Mouse (Mus musculus): ENCODE data around the gene Gm26661. TPM values are rescaled to one million over a fixed set of nuclear protein-coding genes. Genes with fewer than 3 reads are reported as not detected.

Gm26661 gene
- polyA plus RNA-seq, 1 experiment = not detected

DNA sequence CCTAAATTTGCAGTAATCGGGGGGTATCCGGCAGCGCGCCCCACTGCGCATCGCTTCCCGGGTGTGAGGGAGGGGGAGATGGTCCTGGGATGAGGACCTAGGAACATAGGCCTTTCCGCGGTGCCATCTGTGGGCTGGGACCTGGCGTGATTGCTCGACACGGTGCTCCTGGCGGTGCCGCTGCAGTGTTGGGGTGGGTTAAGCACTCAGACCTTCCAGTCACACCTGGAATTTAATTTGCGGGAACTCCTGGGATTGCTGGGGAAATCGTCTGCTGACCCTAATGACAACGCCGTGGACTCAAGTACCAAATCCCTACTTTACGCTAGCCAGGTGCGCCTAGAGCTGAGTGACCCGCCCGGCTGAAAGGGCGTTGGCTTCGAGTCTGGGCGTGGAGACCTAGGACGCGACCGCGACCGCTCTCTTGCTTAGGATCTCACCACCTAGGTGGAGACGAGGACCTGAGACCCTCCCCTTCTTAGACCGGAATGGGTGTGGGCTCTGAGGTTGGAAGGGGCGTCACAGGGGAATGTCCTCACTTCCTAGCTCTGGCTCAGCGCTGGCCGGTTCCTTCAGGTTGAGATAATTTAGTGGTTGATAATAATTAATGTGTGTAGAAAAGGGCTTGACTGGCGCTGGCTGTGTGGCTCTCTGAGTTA lies 27.2 kb downstream of the Gm26661 start:
- H3K4me3 ChIP-seq = peak overlapping the region; percentile 100
- no peaks in the 10 kb centered on the region for H3K36me3 ChIP-seq (ENCODE audit: control insufficient read depth, insufficient read depth)
- peak overlapping the region; percentile 83 for H3ac ChIP-seq (ENCODE audit: control insufficient read depth, insufficient read length)
- H3K4me2 ChIP-seq (ENCODE audit: low read depth) = peak overlapping the region; percentile 85
- no peaks in the 10 kb centered on the region for H3K27me3 ChIP-seq (ENCODE audit: control insufficient read depth, insufficient read depth, insufficient read length)
- peak in 1 of 3 experiments; percentile 17 for TF ChIP-seq MYOD1 (IDR thresholded peaks at IDR 0.05; ENCODE audit: control insufficient read depth in 1 of 3, insufficient read length in 2 of 3, low read depth in 2 of 3)
- TF ChIP-seq MAX (IDR thresholded peaks at IDR 0.05; ENCODE audit: low read depth) = no peak
- TF ChIP-seq CEBPB (IDR thresholded peaks at IDR 0.05; ENCODE audit: insufficient read depth, poor library complexity, severe bottlenecking) = no peak
- no peak for TF ChIP-seq TCF12 (IDR thresholded peaks at IDR 0.05; ENCODE audit: insufficient read depth, poor library complexity, severe bottlenecking)
- peaks cover 57% of the 10 kb centered on the region for H3K79me2 ChIP-seq (ENCODE audit: control insufficient read depth, insufficient read depth)

DNA sequence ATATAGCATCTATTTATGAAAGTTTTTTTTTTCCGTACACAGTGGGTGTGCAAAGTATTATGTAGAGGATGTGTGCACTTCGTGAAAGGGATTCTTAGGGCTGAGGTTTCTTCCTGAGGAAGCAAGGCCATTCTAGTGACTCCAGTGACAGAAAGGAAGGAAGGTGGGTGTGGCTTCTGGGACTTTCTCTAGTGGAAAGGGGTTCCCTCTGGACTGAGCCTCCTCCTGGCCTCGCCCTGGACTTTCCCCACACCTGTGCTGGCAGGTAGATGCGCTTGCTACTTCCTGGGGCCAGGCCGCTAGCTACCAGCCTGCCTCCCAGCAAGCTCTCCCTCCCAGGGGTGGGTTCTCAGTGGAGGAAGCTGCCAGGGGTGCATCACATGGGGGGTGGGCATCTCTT lies 28.1 kb downstream of the Gm26661 start:
- Histone ChIP-seq H3K27me3 (ENCODE audit: control insufficient read depth, insufficient read depth, insufficient read length) (no peaks in the 10 kb centered on the region), H3K4me3 (peak overlapping the region; percentile 100), H3K36me3 (ENCODE audit: control insufficient read depth, insufficient read depth) (no peaks in the 10 kb centered on the region), H3K4me2 (ENCODE audit: low read depth) (peak overlapping the region; percentile 85), H3K79me2 (ENCODE audit: control insufficient read depth, insufficient read depth) (peaks cover 66% of the 10 kb centered on the region), H3ac (ENCODE audit: control insufficient read depth, insufficient read length) (no peak overlapping the region)
- no peak for TF ChIP-seq SRF (IDR thresholded peaks at IDR 0.05; ENCODE audit: control insufficient read depth, insufficient read length, low read depth)
- TF ChIP-seq POLR2AphosphoS2 (IDR thresholded peaks at IDR 0.05; ENCODE audit: insufficient read length, low read depth) = no peak
- no peak for TF ChIP-seq MYOG (IDR thresholded peaks at IDR 0.05; ENCODE audit: control insufficient read depth in 1 of 3, insufficient read depth in 1 of 3, insufficient read length in 2 of 3, low read depth in 2 of 3)
- TF ChIP-seq TCF3 (IDR thresholded peaks at IDR 0.05; ENCODE audit: insufficient read length, low read depth) = no peak
- no peak for TF ChIP-seq REST (IDR thresholded peaks at IDR 0.05; ENCODE audit: insufficient read depth, insufficient read length)
- no peak for TF ChIP-seq CEBPB (IDR thresholded peaks at IDR 0.05; ENCODE audit: insufficient read depth, poor library complexity, severe bottlenecking)
- no peak for TF ChIP-seq USF1 (IDR thresholded peaks at IDR 0.05; ENCODE audit: low read depth)
- no peak for TF ChIP-seq E2F4 (IDR thresholded peaks at IDR 0.05; ENCODE audit: insufficient read depth)
- no peak for TF ChIP-seq POLR2A (IDR thresholded peaks at IDR 0.05; ENCODE audit: insufficient read length, low read depth)
- TF ChIP-seq TCF12 (IDR thresholded peaks at IDR 0.05; ENCODE audit: insufficient read depth, poor library complexity, severe bottlenecking) = no peak
- TF ChIP-seq MAX (IDR thresholded peaks at IDR 0.05; ENCODE audit: low read depth) = no peak
- TF ChIP-seq MYOD1 (IDR thresholded peaks at IDR 0.05; ENCODE audit: control insufficient read depth in 1 of 3, insufficient read length in 2 of 3, low read depth in 2 of 3) = no peak

DNA sequence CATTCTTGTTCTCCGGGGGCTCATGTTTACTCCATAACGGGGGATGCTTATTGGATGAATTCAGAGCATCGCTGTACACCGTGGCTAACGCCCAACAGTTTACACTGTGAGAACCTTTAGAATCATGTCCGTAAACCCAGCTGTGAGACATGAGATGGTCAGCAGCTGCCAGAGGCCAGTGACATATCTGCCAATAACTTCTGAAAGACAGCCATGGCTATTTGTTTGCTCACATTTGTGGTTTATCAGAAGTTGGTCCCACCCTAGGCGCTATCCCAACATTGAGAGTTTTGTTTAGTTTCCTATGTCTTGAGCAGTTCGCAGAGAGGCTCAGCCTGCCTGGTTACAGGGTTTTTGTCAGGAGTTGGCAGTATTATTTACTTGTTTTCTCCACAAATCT lies 30.0 kb downstream of the Gm26661 start:
- Histone ChIP-seq H3K79me2 (ENCODE audit: control insufficient read depth, insufficient read depth) (peaks cover 85% of the 10 kb centered on the region), H3K36me3 (ENCODE audit: control insufficient read depth, insufficient read depth) (no peaks in the 10 kb centered on the region), H3K4me3 (peak overlapping the region; percentile 100), H3K27me3 (ENCODE audit: control insufficient read depth, insufficient read depth, insufficient read length) (no peaks in the 10 kb centered on the region), H3K4me2 (ENCODE audit: low read depth) (peak overlapping the region; percentile 85), H3ac (ENCODE audit: control insufficient read depth, insufficient read length) (no peak overlapping the region)
- TF ChIP-seq MYOG (IDR thresholded peaks at IDR 0.05; ENCODE audit: control insufficient read depth in 1 of 3, insufficient read depth in 1 of 3, insufficient read length in 2 of 3, low read depth in 2 of 3) (no peak), MYOD1 (IDR thresholded peaks at IDR 0.05; ENCODE audit: control insufficient read depth in 1 of 3, insufficient read length in 2 of 3, low read depth in 2 of 3) (peak in 1 of 3 experiments; percentile 7)

DNA sequence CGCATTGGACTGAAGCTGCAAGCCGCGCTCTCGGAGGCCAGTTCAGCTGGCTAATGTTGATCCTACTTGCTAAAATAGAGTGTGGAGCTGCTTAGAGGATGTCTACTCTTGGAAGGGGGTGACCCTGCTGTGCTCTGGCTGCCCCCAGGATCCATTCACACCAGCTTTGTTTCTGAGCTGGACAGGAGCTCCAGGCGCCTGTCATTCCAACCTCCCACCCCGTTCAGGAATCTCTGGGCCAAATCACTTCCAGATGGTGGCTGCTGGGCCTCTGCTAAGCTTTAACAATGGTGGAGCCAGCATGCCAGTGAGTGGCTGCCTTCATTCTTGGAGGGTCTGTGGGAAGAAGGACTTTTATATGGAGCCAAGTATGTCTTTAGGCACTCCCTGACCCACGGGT lies 31.3 kb downstream of the Gm26661 start:
- H3K27me3 ChIP-seq (ENCODE audit: control insufficient read depth, insufficient read depth, insufficient read length) = no peaks in the 10 kb centered on the region
- H3ac ChIP-seq (ENCODE audit: control insufficient read depth, insufficient read length) = no peak overlapping the region
- TF ChIP-seq POLR2A (IDR thresholded peaks at IDR 0.05; ENCODE audit: insufficient read length, low read depth) (no peak), TCF12 (IDR thresholded peaks at IDR 0.05; ENCODE audit: insufficient read depth, poor library complexity, severe bottlenecking) (no peak), TCF3 (IDR thresholded peaks at IDR 0.05; ENCODE audit: insufficient read length, low read depth) (no peak), SRF (IDR thresholded peaks at IDR 0.05; ENCODE audit: control insufficient read depth, insufficient read length, low read depth) (no peak), MAX (IDR thresholded peaks at IDR 0.05; ENCODE audit: low read depth) (no peak), E2F4 (IDR thresholded peaks at IDR 0.05; ENCODE audit: insufficient read depth) (no peak), MYOG (IDR thresholded peaks at IDR 0.05; ENCODE audit: control insufficient read depth in 1 of 3, insufficient read depth in 1 of 3, insufficient read length in 2 of 3, low read depth in 2 of 3) (no peak), CEBPB (IDR thresholded peaks at IDR 0.05; ENCODE audit: insufficient read depth, poor library complexity, severe bottlenecking) (no peak), POLR2AphosphoS2 (IDR thresholded peaks at IDR 0.05; ENCODE audit: insufficient read length, low read depth) (no peak), MYOD1 (IDR thresholded peaks at IDR 0.05; ENCODE audit: control insufficient read depth in 1 of 3, insufficient read length in 2 of 3, low read depth in 2 of 3) (no peak), REST (IDR thresholded peaks at IDR 0.05; ENCODE audit: insufficient read depth, insufficient read length) (no peak), USF1 (IDR thresholded peaks at IDR 0.05; ENCODE audit: low read depth) (no peak)
- H3K4me2 ChIP-seq (ENCODE audit: low read depth) = peak overlapping the region; percentile 85
- no peaks in the 10 kb centered on the region for H3K36me3 ChIP-seq (ENCODE audit: control insufficient read depth, insufficient read depth)
- H3K4me3 ChIP-seq = no peak overlapping the region
- H3K79me2 ChIP-seq (ENCODE audit: control insufficient read depth, insufficient read depth) = peaks cover 98% of the 10 kb centered on the region

DNA sequence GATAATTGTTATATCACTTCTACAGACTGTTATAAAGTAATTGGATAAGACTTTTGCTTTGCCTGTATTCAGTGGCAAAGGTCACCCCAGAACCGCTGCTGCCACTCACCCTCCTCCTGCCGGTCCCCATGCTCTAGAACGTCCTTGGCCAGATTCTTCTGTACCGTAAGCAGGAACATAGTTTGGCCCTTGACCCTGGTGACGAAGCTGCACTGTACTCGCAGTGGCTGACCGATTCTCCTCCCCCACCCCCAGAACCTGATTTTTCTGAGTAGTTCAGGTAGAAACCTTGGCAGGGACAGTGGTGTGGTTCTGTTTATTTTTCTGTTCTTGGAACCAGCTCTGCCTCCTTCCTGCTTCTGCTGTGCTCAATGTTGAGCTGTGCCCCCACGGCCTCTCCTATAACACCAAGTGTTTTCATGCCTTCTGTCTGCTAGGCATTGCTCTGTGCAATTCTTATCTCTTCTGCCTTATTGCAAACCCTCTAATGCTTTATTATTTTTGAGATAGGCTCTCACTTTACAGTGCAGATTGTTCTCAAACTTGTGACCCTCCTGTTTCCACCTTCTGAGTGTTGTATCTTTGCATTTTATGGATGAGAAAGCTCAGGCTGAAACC lies 33.4 kb downstream of the Gm26661 start:
- peak overlapping the region; percentile 73 for H3K4me2 ChIP-seq (ENCODE audit: low read depth)
- no peak overlapping the region for H3K4me3 ChIP-seq
- H3ac ChIP-seq (ENCODE audit: control insufficient read depth, insufficient read length) = no peak overlapping the region
- H3K36me3 ChIP-seq (ENCODE audit: control insufficient read depth, insufficient read depth) = no peaks in the 10 kb centered on the region
- no peak for TF ChIP-seq MAX (IDR thresholded peaks at IDR 0.05; ENCODE audit: low read depth)
- no peak for TF ChIP-seq CEBPB (IDR thresholded peaks at IDR 0.05; ENCODE audit: insufficient read depth, poor library complexity, severe bottlenecking)
- no peak for TF ChIP-seq MYOD1 (IDR thresholded peaks at IDR 0.05; ENCODE audit: control insufficient read depth in 1 of 3, insufficient read length in 2 of 3, low read depth in 2 of 3)
- no peak for TF ChIP-seq SRF (IDR thresholded peaks at IDR 0.05; ENCODE audit: control insufficient read depth, insufficient read length, low read depth)
- TF ChIP-seq TCF3 (IDR thresholded peaks at IDR 0.05; ENCODE audit: insufficient read length, low read depth) = no peak
- no peak for TF ChIP-seq MYOG (IDR thresholded peaks at IDR 0.05; ENCODE audit: control insufficient read depth in 1 of 3, insufficient read depth in 1 of 3, insufficient read length in 2 of 3, low read depth in 2 of 3)
- no peaks in the 10 kb centered on the region for H3K27me3 ChIP-seq (ENCODE audit: control insufficient read depth, insufficient read depth, insufficient read length)
- H3K79me2 ChIP-seq (ENCODE audit: control insufficient read depth, insufficient read depth) = peaks cover 100% of the 10 kb centered on the region
